Mouse (Mus musculus): Measurements from ENCODE around the gene Tmem222.

The Tmem222 gene

GRCm38 (mm10) chr4:133277104-133278026 is at the start of gene Tmem222:
Gene Tmem222, minus strand, starts transcription at chr4:133277792.
- peak; percentile 93 for DNase-seq (ENCODE audit: low read depth, low spot score)

- DNase-seq (ENCODE audit: low read depth, low spot score): no peak
Measured at GRCm38 (mm10) chr4:133319667-133320066, 42.1 kb upstream of the Tmem222 start.

DNA sequence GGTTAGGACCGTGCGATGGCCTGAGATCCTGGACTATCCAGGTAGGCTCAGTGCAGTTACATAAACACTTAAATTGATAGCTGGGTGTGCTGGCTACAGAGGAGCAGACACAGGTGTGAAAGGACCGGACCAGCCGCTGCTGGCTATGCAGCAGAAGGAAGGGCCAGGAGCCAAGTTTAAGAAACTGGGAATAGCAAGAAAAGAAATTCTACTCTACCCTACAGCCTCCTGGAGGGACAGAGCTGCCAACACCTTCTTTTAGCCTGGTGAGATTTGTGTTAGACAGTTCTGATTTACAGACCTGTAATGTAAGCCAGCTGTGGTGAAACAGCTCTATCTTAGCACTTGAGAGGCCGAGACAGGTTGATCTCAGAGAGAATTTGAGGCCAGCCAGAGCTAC is 38.4 kb upstream of the Tmem222 start:
- no peak for DNase-seq (ENCODE audit: low read depth, low spot score)

DNA sequence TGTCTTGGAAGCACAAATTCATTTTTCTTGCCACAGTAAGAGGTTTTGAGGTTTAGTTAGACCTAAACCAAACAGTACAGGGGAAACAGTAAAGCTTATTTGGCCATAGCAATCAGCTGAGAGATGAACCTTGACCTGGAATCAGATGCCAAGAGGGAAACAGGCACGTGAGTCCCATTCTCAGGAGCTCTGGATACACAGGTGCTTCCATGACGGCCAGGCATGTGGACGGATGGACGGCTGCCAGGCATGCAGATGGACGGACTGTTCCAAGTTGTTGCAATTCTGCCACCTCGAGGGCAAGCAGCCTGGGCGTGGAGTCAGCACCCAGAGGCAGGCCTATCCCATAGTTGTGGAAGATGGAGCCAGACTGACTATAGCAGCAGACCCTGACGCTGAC is 37.3 kb upstream of the Tmem222 start:
- DNase-seq (ENCODE audit: low read depth, low spot score): no peak

DNA sequence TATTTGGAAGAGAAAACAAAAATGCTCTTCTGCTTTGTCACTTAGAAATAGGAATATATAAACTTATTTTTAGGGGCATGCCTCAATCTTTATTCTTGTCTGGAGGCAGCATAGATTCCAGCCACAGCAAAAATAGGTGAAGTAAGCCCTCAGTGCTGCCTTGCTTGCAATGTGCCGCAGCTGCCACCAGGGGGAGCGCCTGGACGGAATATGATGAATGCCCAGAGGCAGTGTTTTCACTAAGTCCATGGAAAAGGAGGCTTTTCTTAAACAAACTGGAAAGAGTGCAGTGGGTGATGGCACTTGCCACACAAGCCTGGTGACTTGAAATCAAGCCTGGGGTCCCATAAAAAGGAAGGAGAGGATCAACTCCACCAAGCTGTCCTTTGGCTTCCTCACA is 32.4 kb upstream of the Tmem222 start:
- peak; percentile 77 for DNase-seq (ENCODE audit: low read depth, low spot score)

GRCm38 (mm10) chr4:133307331-133307730 is 29.7 kb upstream of the Tmem222 start:
- DNase-seq (ENCODE audit: low read depth, low spot score): no peak

GRCm38 (mm10) chr4:133305825-133306224 is 28.2 kb upstream of the Tmem222 start:
- no peak for DNase-seq (ENCODE audit: low read depth, low spot score)

- DNase-seq (ENCODE audit: low read depth, low spot score): no peak
Measured at GRCm38 (mm10) chr4:133304770-133305169, 27.2 kb upstream of the Tmem222 start.

GRCm38 (mm10) chr4:133302668-133303067 is 25.1 kb upstream of the Tmem222 start:
- no peak for DNase-seq (ENCODE audit: low read depth, low spot score)

GRCm38 (mm10) chr4:133301802-133302201 is 24.2 kb upstream of the Tmem222 start:
- DNase-seq (ENCODE audit: low read depth, low spot score): no peak

- DNase-seq (ENCODE audit: low read depth, low spot score): no peak
Measured at GRCm38 (mm10) chr4:133300421-133300820, 22.8 kb upstream of the Tmem222 start.

DNA sequence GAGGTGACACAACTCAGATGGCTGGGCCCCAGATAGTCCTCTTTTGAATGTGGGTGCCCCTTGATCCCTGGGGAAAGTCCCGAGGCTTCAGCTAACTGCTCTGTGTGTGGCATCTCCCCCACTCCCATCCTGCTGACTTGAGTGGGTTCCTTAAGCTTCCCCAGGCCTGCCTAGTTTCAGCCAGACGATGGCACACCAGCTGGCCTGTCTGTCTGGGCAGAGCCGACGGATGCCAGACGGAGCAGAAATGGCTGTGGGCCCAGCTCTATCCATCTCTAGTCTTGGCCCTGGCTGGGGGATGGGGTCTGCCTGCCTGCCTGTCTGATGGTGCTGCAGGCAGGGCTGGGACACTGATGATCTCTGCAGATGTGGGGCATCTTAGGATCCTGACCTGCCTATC is 22.1 kb upstream of the Tmem222 start:
- DNase-seq (ENCODE audit: low read depth, low spot score): no peak

DNA sequence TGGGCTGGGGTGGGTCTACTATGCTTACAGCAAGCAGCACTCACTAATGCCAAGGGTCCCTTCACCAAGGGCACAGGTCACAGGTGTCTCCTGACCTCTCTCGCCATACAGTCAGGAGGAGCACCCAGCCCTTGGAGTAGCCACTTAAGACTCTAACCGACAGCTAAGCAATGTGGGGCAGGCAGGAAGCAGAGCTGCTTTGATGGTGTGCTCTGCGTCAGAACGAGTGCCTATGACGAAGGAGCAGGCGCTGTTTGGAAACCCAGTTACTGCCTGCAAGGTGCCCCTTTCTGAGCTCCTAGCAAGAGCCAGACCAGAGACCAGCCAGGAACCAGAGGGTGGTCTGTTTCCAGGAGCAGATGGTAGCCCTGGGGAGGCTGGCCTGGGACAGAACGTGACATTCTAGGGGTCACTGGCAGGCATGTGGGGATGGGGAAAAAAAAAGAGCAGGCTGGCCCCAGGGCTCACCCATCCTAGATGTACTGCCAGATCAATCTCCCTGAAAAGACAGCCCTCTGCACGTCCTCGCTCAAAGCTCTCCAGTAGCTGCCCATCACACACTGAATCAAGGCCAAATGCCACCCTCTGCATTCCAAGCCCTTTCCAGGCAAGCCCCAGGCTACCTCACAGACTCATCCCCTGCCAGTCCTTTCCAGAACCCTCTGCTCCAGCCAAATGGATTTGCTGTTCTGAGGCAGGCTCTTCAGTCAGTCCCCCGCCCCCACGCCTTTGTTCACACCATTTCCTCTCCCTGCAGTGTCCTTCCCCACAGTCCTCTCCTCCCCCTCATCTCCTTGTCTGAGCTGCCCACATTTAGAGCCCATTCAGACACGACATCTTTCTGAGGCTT is 21.1 kb upstream of the Tmem222 start:
- DNase-seq (ENCODE audit: low read depth, low spot score): no peak

DNA sequence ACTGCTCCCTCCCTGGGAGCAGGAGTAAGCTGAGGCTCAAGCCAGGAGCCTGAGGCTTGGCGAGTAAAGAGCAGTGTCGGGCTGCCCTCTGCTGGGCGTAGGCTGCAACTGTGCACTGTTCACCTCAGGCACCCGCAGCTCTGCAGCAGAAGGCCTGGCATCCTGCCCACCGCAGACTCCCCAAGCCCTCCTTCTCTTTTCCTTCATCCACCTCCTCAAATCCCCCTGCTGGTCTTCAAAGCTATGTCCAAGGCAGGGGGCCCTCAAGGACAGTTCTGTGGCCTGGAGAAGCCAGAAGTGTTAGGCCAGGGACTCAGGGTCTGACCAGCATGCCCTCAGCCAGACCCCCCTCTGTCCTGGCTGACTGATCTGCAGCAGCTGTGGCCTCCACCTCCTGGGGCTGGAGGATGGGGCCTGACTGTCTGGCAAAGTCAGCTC is 20.2 kb upstream of the Tmem222 start:
- peak; percentile 63 for DNase-seq (ENCODE audit: low read depth, low spot score)

DNA sequence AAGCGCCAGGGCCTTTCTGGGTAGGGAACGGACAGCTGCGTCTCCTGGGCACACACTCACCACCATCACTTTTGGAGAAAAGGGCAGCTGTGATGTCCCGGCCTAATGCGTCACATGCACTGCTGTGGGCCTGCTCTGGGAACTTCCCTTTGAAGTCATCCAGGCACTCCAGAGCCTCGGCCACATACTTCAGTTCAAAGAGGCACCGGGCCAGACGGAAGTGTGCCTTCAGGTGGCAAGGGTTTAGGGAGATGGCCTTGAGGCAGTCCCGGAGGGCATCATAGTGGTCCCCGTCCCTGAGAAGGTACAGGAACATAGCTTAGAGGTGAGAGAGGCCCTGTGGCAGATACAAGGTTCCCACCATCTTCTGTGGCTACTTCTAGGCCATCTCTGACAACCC is 19.8 kb upstream of the Tmem222 start:
- DNase-seq (ENCODE audit: low read depth, low spot score): no peak

DNA sequence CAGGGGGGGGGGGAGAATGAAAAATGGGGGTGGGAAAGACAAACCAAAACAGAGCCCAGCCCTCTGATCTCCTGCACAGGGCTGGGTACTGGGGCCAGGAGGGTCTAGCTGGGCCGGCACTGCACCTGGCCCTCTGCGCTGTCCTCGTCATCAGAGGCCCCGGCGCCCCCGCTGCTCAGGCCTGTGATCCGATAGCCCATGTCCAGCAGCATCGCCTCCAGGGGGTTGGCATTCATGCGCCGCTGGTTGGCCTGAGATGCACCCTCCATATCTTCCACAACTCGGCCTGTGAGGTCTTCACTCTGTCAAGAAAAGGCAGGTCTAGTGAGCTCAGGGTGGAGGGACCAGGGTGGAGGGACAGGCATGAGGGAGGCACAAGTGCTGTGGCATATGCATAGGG is 16.5 kb upstream of the Tmem222 start:
- DNase-seq (ENCODE audit: low read depth, low spot score): no peak

DNA sequence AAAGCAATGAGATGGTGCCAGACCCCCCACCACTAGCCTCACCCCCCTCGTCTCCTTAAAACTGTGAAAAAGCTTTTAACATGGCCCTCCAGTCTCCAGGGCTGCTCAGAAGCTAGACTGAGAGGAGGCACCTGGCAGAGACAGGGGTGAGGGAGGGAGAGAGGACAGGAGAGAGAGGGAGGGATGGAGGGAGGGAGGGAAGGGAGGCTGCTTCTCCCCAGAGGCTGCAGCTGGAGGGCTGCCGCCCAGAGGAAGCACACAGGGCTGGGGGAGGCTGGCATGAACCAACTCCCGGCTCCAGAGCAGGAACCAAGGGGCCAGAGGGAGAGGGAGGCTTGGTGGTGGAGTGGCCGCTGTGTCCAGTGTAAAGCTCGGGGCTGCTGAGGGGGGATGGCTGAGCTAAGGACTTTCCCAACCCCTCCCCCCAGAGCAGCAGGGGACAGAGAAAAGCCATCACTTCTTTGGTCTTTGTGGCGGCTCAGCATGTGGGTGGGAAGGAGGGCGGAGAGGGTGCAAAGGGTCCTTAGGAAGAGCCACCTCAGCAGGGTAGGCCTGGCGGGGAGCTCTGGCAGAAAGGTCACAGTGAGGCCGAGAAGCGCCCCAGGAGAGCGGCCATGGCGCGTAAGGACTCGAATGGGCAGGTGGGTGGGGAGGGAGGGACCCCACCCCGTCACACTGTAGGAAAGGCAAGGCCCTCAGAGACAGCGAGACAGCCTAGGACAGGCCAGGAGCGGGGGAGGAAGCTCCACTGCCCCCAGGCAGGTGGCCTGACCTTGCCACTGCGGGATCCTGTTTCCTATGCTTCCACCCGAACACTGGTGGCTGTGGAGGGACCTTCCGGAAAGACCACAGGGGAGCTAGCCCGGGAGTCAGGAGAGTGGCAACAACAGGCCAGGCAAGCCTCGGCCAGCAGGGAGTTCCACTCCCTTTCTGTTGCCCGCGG is 15.6 kb upstream of the Tmem222 start:
- DNase-seq (ENCODE audit: low read depth, low spot score): no peak

- no peak for DNase-seq (ENCODE audit: low read depth, low spot score)
Measured at GRCm38 (mm10) chr4:133292405-133292804, 14.8 kb upstream of the Tmem222 start.

- DNase-seq (ENCODE audit: low read depth, low spot score): no peak
Measured at GRCm38 (mm10) chr4:133291255-133291654, 13.7 kb upstream of the Tmem222 start.

- no peak for DNase-seq (ENCODE audit: low read depth, low spot score)
Measured at GRCm38 (mm10) chr4:133286476-133287077, 9.0 kb upstream of the Tmem222 start.

GRCm38 (mm10) chr4:133285950-133286349 is 8.4 kb upstream of the Tmem222 start:
- DNase-seq (ENCODE audit: low read depth, low spot score): no peak
